Mouse (Mus musculus) T-cell, adult 2 months (primary cell): Measurements from ENCODE around the gene Sbno2.

Experiments used
- DNase-seq: peaks from one replicate; pipeline ENCODE4 v3.0.0; 2022; ENCODE audit warnings: low spot score

Sbno2 gene

GRCm38 (mm10) chr10:80036832-80037231 is 68.5 kb downstream of the Sbno2 start:
- no peak for DNase-seq

- no peak for DNase-seq
Measured at GRCm38 (mm10) chr10:80035686-80036085, 69.7 kb downstream of the Sbno2 start.

- no peak for DNase-seq
Measured at GRCm38 (mm10) chr10:80035148-80035547, 70.2 kb downstream of the Sbno2 start.

- peak; percentile 43 for DNase-seq
Measured at GRCm38 (mm10) chr10:80033511-80034391, 71.6 kb downstream of the Sbno2 start.

GRCm38 (mm10) chr10:80032799-80033480 is 72.4 kb downstream of the Sbno2 start:
- peak; percentile 81 for DNase-seq

- DNase-seq, result no peak
Measured at GRCm38 (mm10) chr10:80030736-80031135, 74.6 kb downstream of the Sbno2 start.

GRCm38 (mm10) chr10:80030191-80030590 is 75.2 kb downstream of the Sbno2 start:
- DNase-seq, result no peak

- no peak for DNase-seq
Measured at GRCm38 (mm10) chr10:80028521-80028846, 76.9 kb downstream of the Sbno2 start.

GRCm38 (mm10) chr10:80027681-80028520 is 77.5 kb downstream of the Sbno2 start:
- no peak for DNase-seq

GRCm38 (mm10) chr10:80025889-80026288 is 79.5 kb downstream of the Sbno2 start:
- no peak for DNase-seq

GRCm38 (mm10) chr10:80025463-80025862 is 79.9 kb downstream of the Sbno2 start:
- DNase-seq, result no peak

- DNase-seq, result no peak
Measured at GRCm38 (mm10) chr10:80025044-80025347, 80.4 kb downstream of the Sbno2 start.

- peak; percentile 89 for DNase-seq
Measured at GRCm38 (mm10) chr10:80024229-80025043, 80.9 kb downstream of the Sbno2 start.

- DNase-seq, result no peak
Measured at GRCm38 (mm10) chr10:80023758-80024157, 81.6 kb downstream of the Sbno2 start.

GRCm38 (mm10) chr10:80022806-80023205 is 82.6 kb downstream of the Sbno2 start:
- DNase-seq, result no peak

- peak; percentile 72 for DNase-seq
Measured at GRCm38 (mm10) chr10:80022164-80022563, 83.2 kb downstream of the Sbno2 start.

- no peak for DNase-seq
Measured at GRCm38 (mm10) chr10:80021320-80021641, 84.1 kb downstream of the Sbno2 start.

GRCm38 (mm10) chr10:80020603-80021319 is 84.6 kb downstream of the Sbno2 start:
- no peak for DNase-seq

GRCm38 (mm10) chr10:80020191-80020590 is 85.2 kb downstream of the Sbno2 start:
- no peak for DNase-seq

- DNase-seq, result no peak
Measured at GRCm38 (mm10) chr10:80019471-80020131, 85.8 kb downstream of the Sbno2 start.
